Mouse (Mus musculus): ENCODE measurements around the gene Mccc1.

The Mccc1 gene

DNA sequence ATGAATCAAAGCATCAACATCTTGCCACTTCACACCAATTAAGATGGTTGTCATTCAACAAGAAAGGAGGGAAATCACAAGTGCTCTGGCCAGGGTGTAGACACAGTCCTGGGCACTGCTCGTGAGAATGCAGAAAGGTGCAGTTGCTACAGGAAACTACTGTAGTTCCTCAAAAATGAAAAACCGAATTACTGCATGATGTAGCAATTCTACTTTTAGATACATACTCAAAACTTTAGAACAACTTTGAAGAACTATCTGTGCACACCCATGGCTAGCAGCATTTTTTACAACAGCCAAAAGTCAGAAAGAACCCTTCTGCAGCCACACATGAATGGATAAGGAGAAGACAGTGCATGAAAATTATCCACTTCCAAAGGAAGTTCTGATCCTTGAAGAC, 34.0 kb downstream of the Mccc1 start:
- DNase-seq (ENCODE audit: low spot score in 2 of 2): no peak

DNA sequence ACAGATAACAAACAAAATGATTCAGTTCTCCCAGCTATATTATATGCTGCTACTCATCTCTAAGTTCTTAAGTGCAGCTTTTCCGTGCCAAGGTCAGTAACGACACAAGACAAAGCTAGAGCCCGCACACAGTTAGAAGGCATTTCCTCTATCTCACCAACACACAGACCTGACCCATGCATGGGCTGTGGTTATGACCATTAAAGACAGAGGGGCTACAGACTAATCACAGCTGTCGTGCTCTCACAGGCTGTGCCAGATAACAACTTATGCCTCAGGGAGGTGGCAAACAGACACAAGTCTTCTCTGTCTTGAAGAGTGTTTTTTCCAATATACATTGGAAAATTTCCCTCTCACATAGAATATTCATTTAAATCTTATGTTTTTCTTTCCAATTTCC, 35.5 kb downstream of the Mccc1 start:
- no peak for DNase-seq (ENCODE audit: low spot score in 2 of 2)

- no peak for DNase-seq (ENCODE audit: low spot score in 2 of 2)
Measured at GRCm38 (mm10) chr3:35963921-35964320, 36.6 kb downstream of the Mccc1 start.

DNA sequence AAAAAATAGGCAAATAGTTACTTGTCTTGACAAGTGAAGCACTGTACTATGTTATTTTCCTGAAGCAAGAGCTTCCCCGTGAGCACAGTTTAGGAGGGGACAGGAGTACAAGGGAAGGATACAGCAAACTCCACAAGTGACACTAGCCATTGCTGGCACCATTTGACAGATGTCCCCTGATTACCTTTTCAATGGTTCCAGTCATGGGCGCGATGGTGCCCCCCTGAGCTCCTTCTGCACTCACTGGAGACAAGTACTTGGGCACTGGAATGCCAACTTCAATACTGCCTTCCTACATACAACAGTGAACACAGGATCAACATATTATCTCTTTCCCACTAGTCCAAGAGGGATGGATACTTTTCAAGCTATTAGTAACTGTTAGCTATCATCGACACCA, 37.1 kb downstream of the Mccc1 start:
- no peak for DNase-seq (ENCODE audit: low spot score in 2 of 2)

- no peak for DNase-seq (ENCODE audit: low spot score in 2 of 2)
Measured at GRCm38 (mm10) chr3:35962967-35963366, 37.5 kb downstream of the Mccc1 start.

GRCm38 (mm10) chr3:35957230-35957629, 43.2 kb downstream of the Mccc1 start:
- DNase-seq (ENCODE audit: low spot score in 2 of 2): no peak

- DNase-seq (ENCODE audit: low spot score in 2 of 2): peak; percentile 17 to 28
Measured at GRCm38 (mm10) chr3:35954901-35955575, 45.4 kb downstream of the Mccc1 start.

- DNase-seq (ENCODE audit: low spot score in 2 of 2): no peak
Measured at GRCm38 (mm10) chr3:35953816-35954215, 46.7 kb downstream of the Mccc1 start.

DNA sequence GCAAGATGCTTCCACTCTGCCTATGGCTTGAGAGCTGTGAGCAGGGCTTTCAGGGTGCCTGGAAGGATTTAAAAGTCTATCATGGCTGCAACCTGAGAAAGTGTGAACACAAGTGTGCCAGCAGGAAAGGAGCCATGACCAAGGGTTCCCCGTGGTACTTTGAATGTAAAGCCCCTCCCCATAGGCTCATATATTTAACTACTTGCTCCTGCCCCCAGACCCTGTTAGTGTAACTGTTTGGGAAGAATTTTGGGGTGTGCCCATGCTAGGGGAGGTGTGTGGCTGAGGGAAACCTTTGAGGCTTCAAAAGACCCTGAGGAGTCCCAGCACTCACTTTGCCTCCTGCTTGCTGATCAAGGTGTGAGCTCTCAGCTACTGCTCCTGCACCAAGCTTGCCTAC, 47.3 kb downstream of the Mccc1 start:
- no peak for DNase-seq (ENCODE audit: low spot score in 2 of 2)

- DNase-seq (ENCODE audit: low spot score in 2 of 2): no peak
Measured at GRCm38 (mm10) chr3:35948197-35948596, 52.3 kb downstream of the Mccc1 start.

DNA sequence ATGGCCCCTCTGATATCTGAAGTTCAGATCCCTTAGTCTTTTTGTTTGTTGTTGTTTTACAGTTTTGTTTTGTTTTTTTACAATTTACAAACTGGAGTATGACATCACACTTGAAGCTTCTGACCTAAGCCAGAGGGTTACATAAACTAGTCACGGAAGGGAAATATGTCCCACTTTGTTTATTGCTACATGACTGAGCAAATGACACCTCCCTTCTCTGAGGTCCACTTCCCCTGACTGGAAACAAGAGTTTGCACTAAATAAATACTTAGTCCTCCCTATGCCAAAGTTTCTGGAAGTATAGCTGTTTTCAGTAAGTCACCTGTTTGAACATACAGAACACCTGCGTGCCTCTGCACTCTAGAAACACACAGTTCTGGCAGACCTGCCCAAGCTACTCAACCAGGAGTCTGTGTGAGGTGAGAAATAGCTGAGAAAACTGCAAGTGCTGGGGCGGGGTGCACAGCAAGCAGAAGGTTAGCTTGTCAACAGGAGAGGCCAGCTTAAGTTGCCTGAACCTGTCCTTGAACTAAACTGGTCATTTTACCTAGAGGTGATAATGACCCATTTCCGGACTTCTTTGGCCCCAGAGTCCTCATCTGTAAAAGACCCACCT, 59.9 kb downstream of the Mccc1 start:
- no peak for DNase-seq (ENCODE audit: low spot score in 2 of 2)

DNA sequence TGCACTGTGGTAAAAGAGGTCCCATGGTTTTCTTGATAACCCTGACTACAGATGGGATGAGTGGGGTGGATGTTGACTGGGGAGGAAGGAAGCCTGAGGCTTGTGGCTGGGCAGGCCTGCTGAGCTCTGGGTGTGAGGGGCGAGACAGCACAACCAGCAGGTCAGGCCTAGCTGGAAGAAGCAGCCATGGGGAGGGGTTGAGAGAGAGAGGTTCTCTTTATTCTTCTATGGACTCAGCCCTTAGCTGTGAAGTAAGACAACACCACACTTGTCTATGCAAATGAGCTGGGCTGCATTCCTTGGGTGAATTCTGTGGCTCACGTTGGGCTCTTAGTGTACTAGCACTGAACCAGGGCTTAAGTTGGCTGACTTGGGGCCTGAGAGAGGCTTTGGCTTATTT, 60.4 kb downstream of the Mccc1 start:
- DNase-seq (ENCODE audit: low spot score in 2 of 2): no peak

DNA sequence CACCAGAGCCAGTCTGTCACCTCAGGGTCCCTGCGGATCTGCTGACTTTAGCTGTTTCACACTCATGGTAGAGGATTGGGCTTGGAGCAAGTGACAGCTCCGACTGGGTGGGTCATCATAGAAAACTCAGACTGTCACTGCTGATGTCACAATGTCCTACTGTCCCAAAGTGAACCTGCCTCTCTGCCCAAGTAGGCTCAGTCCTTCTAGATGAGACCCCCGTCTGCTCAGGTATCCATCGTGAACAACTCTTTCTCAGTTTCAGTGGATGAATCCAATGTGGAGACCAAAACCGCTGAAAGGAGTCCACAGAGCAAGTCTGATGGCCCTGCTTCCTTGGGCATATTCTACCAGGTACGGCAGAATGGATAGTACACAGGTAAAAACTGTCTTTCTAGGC, 63.1 kb downstream of the Mccc1 start, which contains the start of gene Dcun1d1:
Gene Dcun1d1, minus strand, starts transcription at position 101 of the 400 bp plus-strand sequence.
- no peak for DNase-seq (ENCODE audit: low spot score in 2 of 2)

GRCm38 (mm10) chr3:35933405-35933777, 67.1 kb downstream of the Mccc1 start:
- DNase-seq (ENCODE audit: low spot score in 2 of 2): peak in 1 of 2 experiments; percentile 35

DNA sequence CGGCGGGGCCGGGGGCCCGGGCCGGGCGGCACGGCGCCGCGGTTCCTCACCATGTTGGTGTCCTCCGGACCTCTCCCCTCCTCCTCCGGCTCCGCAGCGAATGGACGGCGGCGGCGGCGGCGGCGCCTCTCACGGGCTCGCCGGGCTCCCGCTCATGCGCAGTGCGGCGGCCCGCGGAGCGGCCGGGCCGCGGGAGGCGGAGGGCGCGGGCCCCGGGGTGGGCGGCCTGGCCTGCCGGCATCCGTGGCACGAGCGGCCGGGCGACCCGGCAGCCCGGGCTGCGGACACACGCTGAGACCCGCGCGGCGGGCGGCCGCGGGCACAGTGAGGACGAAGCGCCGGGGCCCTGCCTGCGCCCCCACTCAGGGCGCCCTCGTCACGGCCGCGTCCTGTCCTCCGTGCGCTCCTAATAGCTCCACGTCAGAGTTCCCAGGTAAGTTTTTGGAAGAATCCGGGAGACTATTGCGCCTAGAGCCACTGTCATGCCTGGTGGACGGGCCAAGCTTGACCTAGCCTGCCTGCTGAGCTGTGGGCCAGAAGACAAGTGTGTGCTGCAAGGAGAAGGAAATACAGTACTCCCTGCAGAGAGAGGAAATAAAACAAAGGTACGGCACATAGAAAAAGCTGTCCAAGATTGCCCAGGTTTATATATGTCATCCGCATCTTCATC, 67.6 kb downstream of the Mccc1 start:
- peak; percentile 65 to 73 for DNase-seq (ENCODE audit: low spot score in 2 of 2)

DNA sequence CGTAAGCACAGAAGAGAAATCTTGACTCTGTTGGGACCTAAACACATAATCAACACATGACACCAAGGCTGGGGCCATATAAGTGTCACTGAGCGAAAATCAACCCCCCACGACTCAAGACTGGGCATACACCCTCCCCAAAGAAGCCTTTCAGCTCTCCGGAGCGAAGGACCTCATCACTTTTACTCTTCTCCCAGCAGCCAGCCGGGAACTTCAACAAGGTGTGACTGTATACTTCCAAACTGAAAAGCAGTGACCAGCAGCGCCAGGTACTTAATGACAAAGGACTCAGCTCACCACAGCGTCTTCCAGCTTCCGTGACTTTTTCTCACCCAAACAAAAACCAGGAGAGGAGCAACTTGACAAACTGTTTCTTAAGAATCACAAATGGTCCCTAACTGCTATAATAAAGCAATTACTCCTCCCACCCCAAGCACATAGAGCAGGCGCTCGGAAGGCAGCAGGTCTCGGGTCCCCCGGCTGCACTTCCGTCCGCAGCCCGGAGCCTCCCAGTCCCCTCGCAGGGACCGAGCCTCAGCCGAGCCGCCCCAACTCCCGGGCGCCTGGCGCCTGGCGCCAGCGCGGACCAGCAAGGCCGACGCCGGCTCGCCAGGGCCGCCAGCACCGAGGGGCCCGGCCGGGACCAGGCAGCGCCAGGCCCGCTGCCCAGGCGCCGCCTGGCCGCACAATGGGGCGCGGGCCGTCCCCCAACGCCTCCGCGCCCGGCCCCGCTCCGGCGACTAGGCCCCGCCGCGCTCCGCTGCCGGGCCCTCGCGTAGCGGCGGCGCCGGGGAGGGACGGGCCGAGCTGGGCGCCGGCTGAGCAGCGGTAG, 68.4 kb downstream of the Mccc1 start:
- peak in 1 of 2 experiments; percentile 31 for DNase-seq (ENCODE audit: low spot score in 2 of 2)

GRCm38 (mm10) chr3:35931359-35931758, 69.1 kb downstream of the Mccc1 start:
- no peak for DNase-seq (ENCODE audit: low spot score in 2 of 2)

DNA sequence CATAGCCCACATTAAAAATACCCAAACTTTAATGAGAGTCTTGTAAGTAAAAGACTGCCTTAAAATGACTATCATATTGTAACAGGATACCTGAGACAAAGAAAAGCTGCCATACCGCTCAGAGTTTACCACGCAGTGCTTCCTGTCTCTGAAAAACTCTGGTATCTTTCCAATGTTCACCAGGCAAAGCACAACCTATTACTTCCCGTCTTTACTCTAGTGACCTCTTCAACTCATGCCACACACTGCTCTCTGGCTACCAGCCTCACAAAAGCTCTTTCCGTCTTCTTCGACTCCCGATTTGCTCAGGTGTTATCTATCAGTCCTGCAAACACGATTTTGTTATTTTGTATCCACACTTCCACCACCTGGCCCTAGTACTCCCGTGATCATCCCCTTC, 70.6 kb downstream of the Mccc1 start:
- no peak for DNase-seq (ENCODE audit: low spot score in 2 of 2)

DNA sequence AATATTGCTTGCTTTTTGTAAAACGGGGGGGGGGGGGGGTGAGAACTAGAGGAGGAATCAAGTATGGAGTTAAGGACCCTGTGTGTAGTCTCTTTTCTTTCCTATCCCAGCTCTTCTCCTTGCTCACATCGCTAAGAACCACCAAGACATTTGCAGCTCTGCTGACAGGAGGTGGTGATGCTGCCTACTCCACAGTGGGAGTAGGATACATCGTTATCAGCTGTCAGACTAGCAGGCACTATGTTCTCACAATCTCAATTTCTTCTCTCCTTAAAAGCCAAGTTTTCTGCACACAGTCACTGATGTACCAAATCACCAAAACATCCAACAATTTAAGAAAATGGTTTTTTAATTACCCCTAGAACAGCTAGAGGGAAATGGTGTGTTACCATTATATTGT, 71.1 kb downstream of the Mccc1 start:
- DNase-seq (ENCODE audit: low spot score in 2 of 2): peak in 1 of 2 experiments; percentile 16

DNA sequence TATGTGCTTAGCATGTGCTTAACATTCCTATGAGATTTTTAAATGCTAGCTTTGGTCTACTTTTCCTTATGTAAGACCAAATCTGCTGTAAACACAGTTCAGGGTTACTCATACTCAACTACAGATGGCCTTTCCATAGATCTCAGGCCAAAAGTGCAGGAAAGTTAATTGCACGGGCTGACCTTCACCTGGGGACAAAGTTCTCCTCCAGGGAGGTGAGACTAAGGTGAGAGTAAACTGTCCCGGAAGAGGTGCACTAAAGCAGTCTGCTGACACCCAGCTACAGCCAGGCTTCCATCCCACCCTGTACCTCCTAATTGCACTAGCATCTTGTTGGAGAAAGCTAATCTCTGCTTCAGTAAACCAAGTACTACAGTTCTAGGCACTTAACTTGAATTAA, 74.6 kb downstream of the Mccc1 start:
- no peak for DNase-seq (ENCODE audit: low spot score in 2 of 2)

GRCm38 (mm10) chr3:35924007-35924406, 76.5 kb downstream of the Mccc1 start:
- DNase-seq (ENCODE audit: low spot score in 2 of 2): no peak

DNA sequence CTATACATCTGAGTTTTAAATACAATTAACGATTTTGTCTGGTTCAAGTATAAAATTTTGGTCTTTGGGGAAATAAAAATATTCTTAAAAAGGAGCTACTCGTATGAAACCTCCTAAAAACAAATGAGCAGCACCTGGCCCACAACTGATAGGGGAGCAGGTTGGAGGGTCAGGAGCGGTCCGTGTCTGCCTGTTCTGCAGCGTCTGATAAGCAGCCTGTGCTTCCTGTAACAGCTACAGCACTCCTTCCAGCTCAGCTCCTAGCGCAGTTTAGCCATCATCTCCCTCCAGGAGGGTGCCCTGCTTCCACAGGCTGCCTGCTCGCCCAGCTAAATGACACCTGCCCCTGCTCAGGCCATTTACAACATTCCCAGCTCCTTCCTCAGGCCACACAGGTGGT, 77.0 kb downstream of the Mccc1 start:
- no peak for DNase-seq (ENCODE audit: low spot score in 2 of 2)

All from right cerebral cortex, adult 2 months (tissue).